Mouse (Mus musculus) stomach, postnatal 0 days (tissue): ENCODE measurements at regions not wholly inside any gene's neighbourhood (a gene's known extent, or its start where the extent isn't known, plus 50 kb on each side); places are given as distances from the start of the nearest gene placed in this dataset.

Experiments used
- CTCF ChIP-seq: IDR thresholded peaks from 2 replicates; pipeline ENCODE4 v1.5.1; 2016; ENCODE audit warnings: antibody characterized with exemption, low read depth, mild to moderate bottlenecking, moderate library complexity
- EP300 ChIP-seq: optimal IDR thresholded peaks from 2 replicates; pipeline ENCODE3; 2016; ENCODE audit warnings: antibody characterized with exemption

DNA sequence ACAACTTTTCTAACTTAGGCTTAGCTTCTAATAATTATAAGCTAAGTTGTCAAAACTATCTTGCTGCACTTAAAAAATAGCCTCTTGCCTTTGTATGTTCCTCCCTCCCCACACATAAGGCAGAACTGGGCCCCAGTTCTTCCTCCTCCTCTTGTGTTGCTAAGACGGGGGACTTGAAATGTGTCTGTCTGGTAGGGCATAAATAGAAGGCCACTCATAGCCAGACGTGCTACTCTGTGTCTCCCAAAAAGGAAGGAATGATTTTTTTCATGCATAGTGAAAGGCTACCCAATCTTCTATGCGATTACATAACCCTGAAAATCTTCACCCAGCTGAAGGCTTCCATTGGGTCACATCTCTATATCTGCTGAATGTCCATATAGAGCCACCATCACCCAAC is 183.5 kb downstream of the Hsfy2 start:
- TF ChIP-seq EP300 (no peak), CTCF (no peak)
